In genomic region chr1:171411492-171411941, GRCm38 (mm10) we compare ENCODE assay signal across 8 mouse cellular contexts. TPM values are rescaled to one million over a fixed set of nuclear protein-coding genes. Genes with fewer than 3 reads are reported as not detected.
A peak's percentile ranks its signal among the peaks of the same experiment; 100 is the strongest.
DNase-seq lines count a peak whose midpoint lies in the region; ATAC-seq and TF ChIP-seq lines count a peak whose summit lies in the region.

No protein-coding gene starts in this region.

- peaks cover 24% of the 10 kb centered on the region for H3K4me1 ChIP-seq in heart, embryonic 13.5 days
- peaks cover 5 to 17% of the 10 kb centered on the region in 2 experiments; a peak in 3 of 4 replicates for H3K4me1 ChIP-seq in ES-E14 (ENCODE audit: control insufficient read depth in 2 of 2, insufficient read depth in 2 of 2, low read length in 2 of 2, poor library complexity in 1 of 2)
- peaks cover 9% of the 10 kb centered on the region for H3K4me1 ChIP-seq in forebrain, postnatal 0 days (ENCODE audit: insufficient read depth)

- peak overlapping the region; percentile 98 for H3K4me3 ChIP-seq in heart, embryonic 13.5 days
- H3K4me3 ChIP-seq in ES-E14 (ENCODE audit: insufficient read depth in 1 of 2, low read depth in 1 of 2, low read length in 2 of 2, poor library complexity in 1 of 2, severe bottlenecking in 1 of 2): peak overlapping the region; percentile 88 to 92
- peak overlapping the region; percentile 94 for H3K4me3 ChIP-seq in forebrain, postnatal 0 days (ENCODE audit: low read depth, low read length)

- peak overlapping the region; percentile 73 for H3K4me2 ChIP-seq in heart, embryonic 13.5 days
- H3K4me2 ChIP-seq in forebrain, postnatal 0 days (ENCODE audit: low read depth): peak overlapping the region; percentile 49

- peak; percentile 41; the same call in 1 of the 2 replicates for ATAC-seq in heart, embryonic 13.5 days (ENCODE audit: extremely low read depth, insufficient number of reproducible peaks, low FRiP score, low TSS enrichment)
- peak; percentile 75 for ATAC-seq in forebrain, postnatal 0 days
- ATAC-seq in megakaryocyte, adult 5-6 weeks (ENCODE audit: poor library complexity, severe bottlenecking): peak; percentile 1; the same call in 1 of the 2 replicates

- under 1% methylated on average over 39 of the region's 39 CpGs for WGBS in heart, embryonic 13.5 days
- under 1% methylated on average over 38 of the region's 39 CpGs for WGBS in forebrain, postnatal 0 days

- no peaks in the 10 kb centered on the region for H3K9me3 ChIP-seq in heart, embryonic 13.5 days
- no peaks in the 10 kb centered on the region for H3K9me3 ChIP-seq in ES-E14 (ENCODE audit: control insufficient read depth, insufficient read depth, low read depth, low read length)
- no peaks in the 10 kb centered on the region for H3K9me3 ChIP-seq in forebrain, postnatal 0 days (ENCODE audit: low read length)

- peak overlapping the region; percentile 92 for H3K27ac ChIP-seq in heart, embryonic 13.5 days (replicated peaks)
- peak overlapping the region; percentile 76 for H3K27ac ChIP-seq in ES-E14 (ENCODE audit: insufficient read depth, low read depth, low read length, poor library complexity, severe bottlenecking)
- peak overlapping the region; percentile 96 for H3K27ac ChIP-seq in forebrain, postnatal 0 days (ENCODE audit: low read depth, low read length)

- intact Hi-C loops in left cerebral cortex, postnatal 4 days (cut with DNase I): no loop called here

- H3K36me3 ChIP-seq in heart, embryonic 13.5 days: peaks cover 25% of the 10 kb centered on the region
- H3K36me3 ChIP-seq in ES-E14 (ENCODE audit: control insufficient read depth, insufficient read depth, low read length, poor library complexity, severe bottlenecking): peaks cover 13% of the 10 kb centered on the region
- peaks cover 15% of the 10 kb centered on the region for H3K36me3 ChIP-seq in forebrain, postnatal 0 days (ENCODE audit: insufficient read depth)

- in situ Hi-C loops in ES-E14 (cut with MboI; ENCODE audit: low sequenced_read_pairs in 2 of 2, unreplicated experiment in 2 of 2): no loop called here

- H3K9ac ChIP-seq in heart, embryonic 13.5 days: peak overlapping the region; percentile 99
- peak overlapping the region; percentile 92 for H3K9ac ChIP-seq in ES-E14 (ENCODE audit: insufficient read depth, low read depth, low read length, poor library complexity, severe bottlenecking)
- H3K9ac ChIP-seq in forebrain, postnatal 0 days: peak overlapping the region; percentile 96

- no peak for DNase-seq in heart, postnatal 4 days
- DNase-seq in ES-E14 (ENCODE audit: low read depth, low spot score): no peak
- no peak for DNase-seq in forebrain, postnatal 0 days
- no peak for DNase-seq in c-Kit-positive CD71-positive TER-119-positive erythroid progenitor cells, embryonic 14.5 days (ENCODE audit: low spot score)
- DNase-seq in right cerebral cortex, adult 2 months (ENCODE audit: low spot score in 2 of 2): no peak
- DNase-seq in left cerebral cortex, postnatal 4 days: no peak

- H3K27me3 ChIP-seq in heart, embryonic 13.5 days (replicated peaks): peaks cover 22% of the 10 kb centered on the region
- H3K27me3 ChIP-seq in forebrain, postnatal 0 days (ENCODE audit: insufficient read depth, low read length): no peaks in the 10 kb centered on the region; the same call in 1 of the 2 replicates

- no peak for TF ChIP-seq CTCF in forebrain, postnatal 0 days (IDR thresholded peaks at IDR 0.05; ENCODE audit: low read depth)

TF ChIP-seq in ES-E14, 5 proteins besides CTCF, POLR2A, EP300 and RAD21:
- no peak for TF ChIP-seq HCFC1 (IDR thresholded peaks at IDR 0.05; ENCODE audit: borderline replicate concordance, insufficient read depth, low read length)
- no peak for TF ChIP-seq ZC3H11A (IDR thresholded peaks at IDR 0.05; ENCODE audit: borderline replicate concordance, low read depth, low read length)
- no peak for TF ChIP-seq MAFK (IDR thresholded peaks at IDR 0.05; ENCODE audit: insufficient read depth, low read depth, low read length)
- no peak for TF ChIP-seq ZNF384 (IDR thresholded peaks at IDR 0.05; ENCODE audit: low read depth, low read length)
- TF ChIP-seq CHD2 (IDR thresholded peaks at IDR 0.05; ENCODE audit: low read depth, low read length): no peak
TF ChIP-seq in ES-E14: peak in this region for 0.

RNA-seq across cellular contexts. Expression of gene Usf1, which starts 0.4 kb away (rescaled TPM):
- 52.1 and 53.3 TPM in 2 replicates for polyA plus RNA-seq in heart, embryonic 13.5 days (2015; fragmentation: Nextera tagmentation; extraction: Ambion mirVana)
- 10 to 100 TPM; 53.4 to 54.3 TPM for total RNA-seq in heart, postnatal 4 days (2021)
- 151 and 164 TPM in 2 replicates for total RNA-seq in ES-E14 (2012; rRNA removed)
- total RNA-seq in forebrain, postnatal 0 days (2014; rRNA removed): 168 and 183 TPM in 2 replicates
- polyA plus RNA-seq in forebrain, postnatal 0 days (2015; fragmentation: Nextera tagmentation; extraction: Ambion mirVana): 198 and 200 TPM in 2 replicates
- total RNA-seq in megakaryocyte, adult 5-6 weeks (2015): 23.0 and 27.0 TPM in 2 replicates
- total RNA-seq in megakaryocyte, adult 5-6 weeks (2017): 76.7 and 80.1 TPM in 2 replicates
- total RNA-seq in left cerebral cortex, postnatal 4 days (2021): 100 to 1,000 TPM; 130 to 141 TPM

RNA-seq across cellular contexts. Expression of gene Tstd1, which starts 7.2 kb away (rescaled TPM):
- polyA plus RNA-seq in heart, embryonic 13.5 days (2015; fragmentation: Nextera tagmentation; extraction: Ambion mirVana): 3.1 and 3.6 TPM in 2 replicates
- 1 to 10 TPM; 1.1 to 1.7 TPM for total RNA-seq in heart, postnatal 4 days (2021)
- total RNA-seq in ES-E14 (2012; rRNA removed): 6.2 and 11.2 TPM in 2 replicates
- 1.3 and 2.0 TPM in 2 replicates for total RNA-seq in forebrain, postnatal 0 days (2014; rRNA removed)
- polyA plus RNA-seq in forebrain, postnatal 0 days (2015; fragmentation: Nextera tagmentation; extraction: Ambion mirVana): 1.9 and 3.1 TPM in 2 replicates
- 3.8 and 4.1 TPM in 2 replicates for total RNA-seq in megakaryocyte, adult 5-6 weeks (2015)
- total RNA-seq in megakaryocyte, adult 5-6 weeks (2017): 0.61 and 5.1 TPM in 2 replicates
- total RNA-seq in left cerebral cortex, postnatal 4 days (2021): 1 to 10 TPM; 2.9 to 5.8 TPM

RNA-seq across cellular contexts. Expression of gene Arhgap30, which starts 22.8 kb away (rescaled TPM):
- 0.78 and 0.92 TPM in 2 replicates for polyA plus RNA-seq in heart, embryonic 13.5 days (2015; fragmentation: Nextera tagmentation; extraction: Ambion mirVana)
- 1 to 10 TPM in 1 of 2 experiments, under 1 TPM in 1; 0.90 to 1.5 TPM for total RNA-seq in heart, postnatal 4 days (2021)
- 8.0 and 9.0 TPM in 2 replicates for total RNA-seq in ES-E14 (2012; rRNA removed)
- 0.69 and 0.81 TPM in 2 replicates for total RNA-seq in forebrain, postnatal 0 days (2014; rRNA removed)
- polyA plus RNA-seq in forebrain, postnatal 0 days (2015; fragmentation: Nextera tagmentation; extraction: Ambion mirVana): 0.53 and 0.65 TPM in 2 replicates
- total RNA-seq in megakaryocyte, adult 5-6 weeks (2015): 95.6 and 105 TPM in 2 replicates
- total RNA-seq in megakaryocyte, adult 5-6 weeks (2017): 231 and 235 TPM in 2 replicates
- total RNA-seq in left cerebral cortex, postnatal 4 days (2021): 1 to 10 TPM in 1 of 2 experiments, under 1 TPM in 1; 0.98 to 1.6 TPM

RNA-seq across cellular contexts. Expression of gene F11r, which starts 25.8 kb away (rescaled TPM):
- polyA plus RNA-seq in heart, embryonic 13.5 days (2015; fragmentation: Nextera tagmentation; extraction: Ambion mirVana): 61.8 and 66.1 TPM in 2 replicates
- total RNA-seq in heart, postnatal 4 days (2021): 10 to 100 TPM; 57.1 to 58.1 TPM
- total RNA-seq in ES-E14 (2012; rRNA removed): 74.9 and 132 TPM in 2 replicates
- total RNA-seq in forebrain, postnatal 0 days (2014; rRNA removed): 3.6 and 6.2 TPM in 2 replicates
- polyA plus RNA-seq in forebrain, postnatal 0 days (2015; fragmentation: Nextera tagmentation; extraction: Ambion mirVana): 4.6 and 7.8 TPM in 2 replicates
- total RNA-seq in megakaryocyte, adult 5-6 weeks (2015): 0.33 and 0.59 TPM in 2 replicates
- total RNA-seq in megakaryocyte, adult 5-6 weeks (2017): not detected in 2 replicates
- 1 to 10 TPM; 4.9 to 6.2 TPM for total RNA-seq in left cerebral cortex, postnatal 4 days (2021)

RNA-seq across cellular contexts. Expression of gene Nectin4, which starts 41.6 kb away (rescaled TPM):
- polyA plus RNA-seq in heart, embryonic 13.5 days (2015; fragmentation: Nextera tagmentation; extraction: Ambion mirVana): 0.23 and 0.27 TPM in 2 replicates
- under 1 TPM; 0.07 TPM for total RNA-seq in heart, postnatal 4 days (2021)
- total RNA-seq in ES-E14 (2012; rRNA removed): 1.9 and 3.0 TPM in 2 replicates
- total RNA-seq in forebrain, postnatal 0 days (2014; rRNA removed): 1.0 and 2.0 TPM in 2 replicates
- 1.3 and 1.8 TPM in 2 replicates for polyA plus RNA-seq in forebrain, postnatal 0 days (2015; fragmentation: Nextera tagmentation; extraction: Ambion mirVana)
- 0.66 and 1.2 TPM in 2 replicates for total RNA-seq in megakaryocyte, adult 5-6 weeks (2015)
- total RNA-seq in megakaryocyte, adult 5-6 weeks (2017): 1.3 and 2.1 TPM in 2 replicates
- 1 to 10 TPM in 1 of 2 experiments, under 1 TPM in 1; 0.88 to 1.2 TPM for total RNA-seq in left cerebral cortex, postnatal 4 days (2021)

Comparison
In these comparisons a context has a peak if more than half of its experiments do, and no peak if none do; other contexts are left out.
1. ATAC-seq: peak in every context shown above with its lines; median percentile 75 in forebrain, postnatal 0 days; 41 in heart, embryonic 13.5 days; 1 in megakaryocyte, adult 5-6 weeks.